Mouse (Mus musculus): ENCODE data around the gene Plaur.
A peak's percentile ranks its signal among the peaks of the same experiment; 100 is the strongest.
"Not testable (repeated sequence)": the region's sequence is repeated elsewhere in the genome, so short reads cannot be mapped to it uniquely, and the experiment has no call there.

Plaur gene

DNA sequence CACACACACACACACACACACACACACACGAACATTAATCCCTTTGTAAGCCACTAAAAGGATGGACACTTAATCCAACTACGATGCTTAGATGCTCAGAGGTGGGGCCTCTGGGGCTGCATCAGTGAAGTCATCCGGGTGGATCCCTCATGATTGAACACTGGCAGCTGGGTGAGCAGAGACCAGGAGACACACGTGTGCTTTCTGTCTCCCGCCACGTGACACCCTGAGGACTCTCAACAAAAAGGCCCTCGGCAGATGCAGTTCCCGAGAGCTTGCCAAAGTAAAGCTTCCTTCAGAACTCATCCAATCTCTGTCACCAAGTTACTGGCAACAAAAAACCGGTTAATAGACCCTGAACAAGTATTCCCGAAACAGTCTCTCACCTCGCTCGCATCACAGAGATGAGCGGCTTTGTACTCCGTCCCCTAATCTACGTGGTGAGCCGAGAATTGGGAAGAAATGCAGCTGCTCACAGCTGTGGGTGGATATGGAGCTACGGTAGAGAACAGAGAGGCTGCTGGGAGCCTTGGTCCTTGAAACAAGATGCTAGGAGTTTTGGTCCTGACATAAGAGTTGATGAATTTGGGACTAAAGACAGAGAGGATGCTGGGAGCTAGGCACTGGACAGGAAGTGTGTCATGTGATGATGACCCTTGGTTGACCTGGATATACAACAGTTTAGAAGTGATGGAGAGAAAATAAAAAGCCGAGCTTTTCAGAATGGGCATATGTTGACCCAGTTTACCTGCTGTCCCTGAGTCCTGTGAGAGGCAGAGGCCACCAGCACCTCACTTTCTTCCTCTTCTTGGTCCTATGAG, 18.0 kb downstream of the Plaur start:
- DNase-seq: no peak

DNA sequence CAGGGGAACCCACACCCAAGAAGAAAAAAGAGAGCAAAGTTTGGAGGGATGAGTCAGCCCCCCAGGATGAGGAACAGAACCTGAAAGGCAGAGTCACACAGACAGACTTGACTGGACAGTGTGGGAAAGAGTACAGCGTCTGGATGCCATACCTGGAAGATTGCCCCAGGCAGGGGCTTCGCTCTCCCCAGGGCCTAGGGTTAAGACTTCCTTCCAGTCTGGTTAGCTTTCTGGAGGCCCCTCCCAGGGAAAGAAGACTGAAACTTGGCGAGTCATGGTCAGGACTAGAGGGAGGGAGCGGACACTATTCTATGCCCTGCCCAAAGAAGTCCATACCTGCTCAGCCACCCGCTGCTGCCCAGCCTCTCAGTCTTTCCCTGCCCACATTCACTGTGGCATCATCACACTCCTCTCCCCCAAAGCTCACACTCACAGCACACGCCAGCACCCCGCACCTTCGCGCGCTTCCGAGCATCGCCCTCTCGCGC, 18.7 kb downstream of the Plaur start:
- no peak for DNase-seq

DNA sequence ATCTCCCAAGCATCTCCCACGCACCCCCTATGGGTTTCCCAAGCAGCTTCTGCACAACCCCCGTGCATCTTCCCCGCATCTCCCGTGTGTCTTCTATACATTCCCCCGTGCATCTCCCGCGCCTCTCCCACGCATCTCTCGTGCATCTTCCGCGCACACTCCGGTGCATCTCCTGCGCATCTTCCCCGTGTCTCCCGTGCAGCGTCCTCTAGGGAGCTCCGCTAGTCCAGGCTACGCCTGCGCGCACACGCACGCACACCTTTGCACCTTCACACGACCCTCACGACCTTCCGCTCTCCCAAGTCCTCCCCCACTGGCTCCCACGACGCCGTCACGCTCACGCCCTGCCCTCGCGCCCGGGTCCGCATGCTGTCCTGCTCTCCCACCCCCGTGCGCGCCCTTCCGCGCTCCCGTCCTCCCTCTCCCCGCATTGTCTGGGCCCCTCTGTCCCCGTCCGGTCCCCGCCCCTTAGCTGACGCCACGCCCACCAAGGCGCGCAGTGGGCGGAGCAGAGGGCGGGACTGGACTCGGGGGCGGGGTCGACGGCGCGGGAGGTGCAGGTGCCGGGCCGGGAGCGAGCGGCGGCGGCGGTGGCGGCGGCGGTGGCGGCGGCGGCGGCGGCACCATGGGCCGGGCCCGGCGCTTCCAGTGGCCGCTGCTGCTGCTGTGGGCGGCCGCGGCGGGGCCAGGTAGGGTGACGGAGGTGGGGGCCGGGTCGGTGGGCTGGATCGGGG, 19.4 kb downstream of the Plaur start, which contains the start of gene Cadm4:
Cadm4 (plus strand) TSS at position 550 of the 734 bp plus-strand sequence.
- DNase-seq: peak; percentile 77

DNA sequence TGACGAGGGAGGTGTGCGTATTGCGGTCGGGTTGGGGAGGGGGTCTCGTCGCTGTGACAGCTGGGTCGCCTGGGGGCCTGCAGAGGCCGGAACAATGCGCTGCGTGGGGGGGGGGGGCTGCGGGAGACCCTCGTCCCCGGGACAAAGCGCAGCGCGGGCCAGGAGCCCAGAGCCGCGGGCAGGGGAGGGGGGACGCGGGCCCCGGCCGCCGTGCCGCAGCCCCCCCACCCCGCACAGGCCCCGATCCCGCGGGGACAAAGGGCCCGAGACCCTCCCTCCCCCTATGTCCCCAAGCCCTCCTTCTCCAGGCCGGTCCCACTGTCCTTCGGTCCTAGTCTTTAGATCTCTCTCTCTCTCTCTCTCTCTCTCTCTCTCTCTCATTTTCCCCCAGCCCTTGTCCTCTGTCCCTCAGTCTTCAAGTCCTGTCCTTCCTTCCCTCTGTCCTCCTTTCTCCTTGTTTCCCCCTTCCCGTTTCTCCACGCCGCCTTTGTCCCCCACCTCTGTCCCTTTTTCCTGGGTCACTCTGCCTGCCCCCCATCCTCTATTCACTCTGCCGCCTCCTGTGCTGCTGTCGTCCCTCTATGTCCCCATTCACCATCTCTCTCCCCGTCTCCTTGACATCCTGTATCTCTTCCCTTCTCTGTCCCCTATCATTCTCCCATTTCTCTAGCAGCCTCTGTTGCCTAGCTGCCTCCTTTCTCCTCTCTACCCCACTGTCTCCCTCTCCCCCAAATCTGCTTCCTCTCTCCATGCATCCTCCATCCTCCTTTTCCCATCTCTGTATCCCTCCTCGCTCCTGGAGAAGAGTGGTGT, 20.1 kb downstream of the Plaur start:
- DNase-seq: no peak

DNA sequence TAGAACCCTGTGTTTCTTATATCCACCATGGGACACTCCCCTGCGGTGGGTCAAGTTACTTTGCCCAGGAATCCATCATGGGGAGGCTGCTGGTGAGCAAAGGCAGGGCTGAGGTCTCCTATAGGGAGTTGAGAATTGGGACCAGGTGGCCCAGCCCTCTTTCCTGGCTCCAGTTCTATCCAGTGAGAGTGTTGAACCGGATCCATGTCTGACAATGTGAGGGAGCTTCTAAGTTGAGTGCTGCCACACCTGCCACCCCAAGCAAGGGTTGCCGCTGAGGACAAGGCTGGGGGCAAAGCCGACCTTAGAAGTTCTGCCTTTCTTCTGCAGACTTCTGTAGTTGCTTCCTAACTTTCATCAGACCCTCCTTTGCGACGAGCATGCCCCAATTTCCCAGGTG, 21.0 kb downstream of the Plaur start:
- DNase-seq: not testable (repeated sequence)

DNA sequence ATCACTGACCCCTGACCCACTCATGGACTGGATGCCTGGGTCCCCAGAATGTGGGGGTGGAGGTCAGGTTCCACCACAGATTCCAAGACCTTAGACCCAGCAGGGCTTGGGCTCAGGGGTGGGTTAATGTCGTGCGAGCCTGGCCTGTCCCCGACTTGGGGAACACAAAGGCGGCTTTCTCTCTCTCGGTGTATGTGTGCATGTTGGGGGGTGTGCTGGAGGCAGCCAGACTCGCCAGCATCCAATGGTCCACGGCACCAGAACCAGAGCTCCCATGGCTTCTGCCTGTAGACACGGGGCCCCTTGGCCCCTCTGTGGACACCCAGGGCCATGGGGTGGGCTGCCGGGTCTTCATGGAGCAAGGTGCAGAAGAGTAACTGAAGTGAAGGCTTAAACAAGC, 23.2 kb downstream of the Plaur start:
- DNase-seq: no peak

DNA sequence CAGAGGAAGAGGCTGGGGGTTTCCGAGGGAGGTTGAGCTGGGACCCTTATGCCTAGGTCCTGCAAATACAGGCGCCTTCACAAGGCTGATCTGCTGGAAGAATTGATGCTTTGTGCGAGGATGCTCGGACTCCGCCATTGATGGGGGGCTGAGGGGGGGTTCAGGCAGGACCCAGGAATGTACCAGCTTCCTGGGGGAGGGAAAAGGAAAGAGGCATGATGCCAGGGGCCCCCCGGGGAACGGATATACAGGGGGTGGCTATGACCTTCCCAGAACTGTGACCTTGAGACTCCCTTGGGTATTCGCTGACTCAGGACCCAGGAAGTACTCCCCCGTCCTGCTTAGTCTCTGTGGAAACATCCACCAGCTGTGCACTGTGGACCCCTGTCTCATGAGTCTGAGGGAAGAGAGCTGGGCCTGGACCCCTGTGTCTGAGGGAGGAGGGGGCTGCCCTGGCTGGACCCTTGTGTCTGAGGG, 24.4 kb downstream of the Plaur start:
- no peak for DNase-seq

DNA sequence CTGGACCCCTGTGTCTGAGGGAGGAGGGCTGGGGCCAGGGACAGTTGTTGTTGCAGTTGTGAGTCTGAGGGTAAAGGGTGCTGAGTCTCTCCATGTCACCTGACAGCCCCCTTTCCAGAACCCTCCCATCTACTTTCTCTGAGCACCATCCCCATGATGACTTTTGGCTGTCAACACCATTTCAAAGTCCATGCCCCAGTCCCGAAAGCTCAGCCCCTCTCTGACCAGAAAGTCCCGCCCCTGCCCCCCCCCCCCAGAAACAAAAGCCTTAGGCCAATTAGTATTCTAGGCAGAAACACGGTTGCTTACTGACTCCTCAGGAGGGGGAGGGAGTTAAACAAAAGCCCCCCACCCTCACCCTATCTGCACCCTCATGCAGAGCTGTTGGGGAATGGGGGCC, 25.1 kb downstream of the Plaur start:
- DNase-seq: no peak

DNA sequence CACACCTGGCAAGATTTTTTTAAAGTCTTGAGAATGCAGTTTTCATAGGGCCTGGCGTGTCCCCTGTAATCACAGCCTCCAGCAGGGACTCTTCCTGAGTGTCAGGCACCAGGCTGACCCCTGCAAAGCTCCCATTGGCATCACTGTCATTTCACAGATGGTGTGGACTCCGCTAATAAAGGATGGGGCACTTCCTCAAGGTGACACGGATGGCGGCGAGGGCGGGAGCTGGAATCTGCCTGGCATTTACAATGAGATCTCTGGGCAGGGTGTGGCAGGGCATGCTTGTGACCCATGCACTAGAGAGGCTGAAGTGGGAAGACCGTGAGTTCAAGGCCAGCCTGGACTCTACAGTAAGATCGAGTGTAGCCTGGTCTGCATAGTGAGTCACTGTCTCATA, 26.0 kb downstream of the Plaur start:
- no peak for DNase-seq

DNA sequence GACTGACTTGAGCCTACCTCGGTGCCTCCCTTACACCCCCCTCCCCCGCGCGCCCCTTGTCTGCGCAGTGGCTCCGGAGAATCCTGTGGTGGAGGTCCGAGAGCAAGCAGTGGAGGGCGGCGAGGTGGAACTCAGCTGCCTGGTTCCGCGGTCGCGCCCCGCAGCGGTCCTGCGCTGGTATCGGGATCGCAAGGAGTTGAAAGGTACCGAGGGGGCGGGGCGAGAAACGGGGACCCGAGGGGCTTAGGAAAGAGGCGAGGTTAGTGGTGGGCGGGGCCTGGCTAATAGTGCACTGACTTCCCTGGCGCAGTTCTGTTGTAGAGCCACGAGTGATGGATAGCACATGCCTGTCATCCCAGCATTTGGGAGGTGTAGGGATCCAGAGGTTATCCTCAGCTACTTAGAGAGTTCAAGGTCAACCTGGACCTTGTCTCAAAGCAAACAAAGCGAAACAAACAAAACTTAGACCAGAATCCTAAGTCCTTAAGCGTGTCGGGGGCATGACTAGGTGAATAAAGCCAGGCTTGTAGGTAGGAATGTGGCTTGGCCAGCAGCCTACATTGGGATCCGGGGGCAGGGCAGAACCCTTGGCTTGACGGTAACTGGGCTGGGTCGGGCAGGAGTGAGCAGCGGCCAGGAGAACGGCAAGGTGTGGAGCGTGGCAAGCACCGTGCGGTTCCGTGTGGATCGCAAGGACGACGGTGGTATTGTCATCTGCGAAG, 37.7 kb downstream of the Plaur start:
- DNase-seq: no peak

DNA sequence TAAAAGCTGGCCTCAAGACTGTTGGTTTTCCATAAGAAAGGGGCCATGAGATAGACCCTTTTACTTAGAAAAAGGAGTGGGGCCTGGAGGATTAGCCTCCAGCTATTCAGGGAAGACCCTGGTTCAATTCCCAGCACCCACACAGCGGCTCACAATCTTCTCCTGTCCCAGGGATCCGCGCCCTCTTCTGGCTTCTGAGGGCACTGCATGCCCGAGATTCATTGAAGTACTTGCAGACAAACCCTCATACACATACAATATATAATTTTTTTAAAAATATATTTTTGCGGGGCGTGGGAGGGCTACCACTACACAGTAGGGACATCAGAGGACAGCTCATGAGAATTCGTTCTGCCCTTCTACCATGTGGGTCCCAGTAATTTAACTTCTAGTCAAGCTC, 38.6 kb downstream of the Plaur start:
- DNase-seq: peak; percentile 51

DNA sequence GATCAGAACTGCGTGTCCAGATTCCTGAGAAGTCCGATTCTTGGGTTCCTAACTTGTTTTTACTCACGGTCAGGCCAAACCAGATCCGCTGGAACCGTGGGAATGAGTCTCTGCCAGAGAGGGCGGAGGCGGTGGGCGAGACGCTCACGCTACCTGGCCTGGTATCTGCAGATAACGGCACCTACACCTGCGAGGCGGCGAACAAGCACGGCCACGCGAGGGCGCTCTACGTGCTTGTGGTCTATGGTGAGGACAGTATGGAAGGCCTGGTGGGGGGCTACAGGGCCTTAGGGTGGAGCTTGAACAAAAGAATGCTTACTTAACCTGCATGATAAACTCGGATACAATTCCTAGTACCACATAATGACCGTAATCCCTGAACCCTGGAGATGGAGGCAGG, 39.2 kb downstream of the Plaur start:
- DNase-seq: peak; percentile 41

DNA sequence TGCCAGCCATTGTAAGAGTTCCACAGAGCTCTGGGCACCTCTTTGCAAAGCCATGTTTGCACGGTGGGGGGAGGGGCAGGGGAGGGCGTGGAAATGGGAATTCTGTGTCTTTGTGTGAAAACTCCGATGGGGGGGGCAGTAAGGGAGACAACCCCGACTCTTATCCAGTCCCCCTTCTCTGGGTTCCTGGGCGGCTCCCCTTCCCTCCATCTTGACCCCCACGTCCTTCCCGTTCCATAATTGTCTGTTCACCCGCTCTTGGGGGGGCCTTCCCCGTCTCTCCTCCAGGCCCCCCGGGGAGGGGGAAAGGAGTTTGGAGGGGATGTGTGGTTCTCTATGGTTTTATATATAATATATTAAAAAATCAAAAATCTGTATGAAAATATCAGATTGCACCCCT, 41.7 kb downstream of the Plaur start:
- DNase-seq: no peak

DNA sequence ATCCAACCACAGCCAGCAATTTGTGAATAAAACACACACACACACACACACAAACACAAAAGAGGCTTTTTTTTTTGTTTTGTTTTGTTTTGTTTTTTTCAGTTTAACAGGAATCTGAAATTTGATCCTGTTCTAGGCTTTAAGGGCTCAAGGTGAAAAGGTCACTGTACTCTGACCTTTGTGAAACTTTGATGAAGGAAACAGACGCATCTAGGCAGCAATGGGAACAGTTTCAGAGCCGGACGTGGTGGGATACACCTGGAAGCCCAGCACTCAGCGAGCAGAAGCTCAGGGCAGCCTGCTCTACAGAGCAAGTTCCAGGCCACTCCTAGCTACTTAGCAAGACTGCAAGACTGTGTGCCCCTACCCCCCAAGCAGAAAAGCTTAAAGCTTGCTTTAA, 42.6 kb downstream of the Plaur start:
- no peak for DNase-seq

DNA sequence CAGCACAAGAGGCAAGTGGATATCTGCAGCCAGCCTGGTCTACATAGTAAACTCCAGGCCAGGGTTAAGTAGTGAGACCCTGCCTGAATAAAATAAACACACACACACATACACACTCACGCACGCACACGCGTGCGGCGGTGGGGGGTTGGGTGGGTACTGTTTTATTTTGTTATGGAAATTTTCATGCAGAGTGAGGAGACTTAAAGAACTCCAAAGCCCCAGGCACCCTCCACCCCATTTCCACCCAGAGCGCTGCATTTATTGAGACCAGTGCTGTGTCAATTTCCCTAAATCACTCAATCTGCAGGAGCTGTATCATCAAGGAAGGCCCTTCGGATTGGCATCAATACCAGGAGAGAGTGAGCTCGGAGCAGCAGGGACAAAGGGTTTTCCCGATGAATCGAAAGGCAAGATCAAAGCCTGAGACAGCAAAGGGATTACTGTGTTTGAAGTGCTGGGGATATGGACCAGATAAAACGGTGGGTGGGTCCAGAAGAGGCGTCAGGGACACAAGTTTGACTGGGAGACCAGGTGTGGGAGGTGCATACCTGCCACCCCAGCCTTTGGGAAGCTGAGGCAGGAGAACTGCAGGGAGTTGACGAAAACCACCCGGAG, 43.3 kb downstream of the Plaur start:
- DNase-seq: no peak

DNA sequence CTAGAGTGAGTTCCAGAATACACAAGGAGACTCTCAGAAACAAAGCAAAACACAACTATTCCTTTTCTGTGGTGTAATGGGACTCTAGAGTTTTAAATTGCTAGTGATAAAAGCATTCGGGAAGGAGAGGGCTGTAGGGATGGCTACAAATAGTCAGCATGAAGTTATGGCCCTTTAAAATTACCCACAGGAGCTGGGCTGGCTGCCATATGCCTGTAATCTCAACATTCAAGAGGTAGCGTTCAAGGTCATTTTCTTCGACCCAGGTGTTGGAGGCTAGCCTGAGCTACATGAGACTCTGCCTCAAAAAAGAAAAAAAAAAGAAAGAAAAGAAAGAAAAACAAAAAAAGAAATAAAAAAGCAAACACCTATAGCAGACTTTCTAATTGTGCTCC, 43.8 kb downstream of the Plaur start:
- no peak for DNase-seq

DNA sequence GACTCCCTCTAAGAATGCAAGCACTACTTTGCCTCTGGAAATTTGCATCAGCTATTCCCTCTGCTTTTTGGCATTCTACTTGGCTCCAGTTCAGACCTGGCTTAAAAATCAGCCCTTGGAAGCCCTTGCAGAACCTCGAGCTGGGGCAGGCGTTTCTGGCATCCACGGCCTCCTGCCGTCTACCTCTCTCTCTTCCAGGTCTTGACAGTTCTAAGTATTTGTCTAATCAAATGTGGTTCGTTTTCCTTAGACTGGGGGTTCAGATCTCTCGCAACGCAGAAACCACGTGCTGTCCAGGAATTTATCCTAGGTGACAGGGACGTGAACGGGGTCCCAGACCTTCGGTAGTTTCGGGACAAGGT, 44.2 kb downstream of the Plaur start:
- peak; percentile 70 for DNase-seq

DNA sequence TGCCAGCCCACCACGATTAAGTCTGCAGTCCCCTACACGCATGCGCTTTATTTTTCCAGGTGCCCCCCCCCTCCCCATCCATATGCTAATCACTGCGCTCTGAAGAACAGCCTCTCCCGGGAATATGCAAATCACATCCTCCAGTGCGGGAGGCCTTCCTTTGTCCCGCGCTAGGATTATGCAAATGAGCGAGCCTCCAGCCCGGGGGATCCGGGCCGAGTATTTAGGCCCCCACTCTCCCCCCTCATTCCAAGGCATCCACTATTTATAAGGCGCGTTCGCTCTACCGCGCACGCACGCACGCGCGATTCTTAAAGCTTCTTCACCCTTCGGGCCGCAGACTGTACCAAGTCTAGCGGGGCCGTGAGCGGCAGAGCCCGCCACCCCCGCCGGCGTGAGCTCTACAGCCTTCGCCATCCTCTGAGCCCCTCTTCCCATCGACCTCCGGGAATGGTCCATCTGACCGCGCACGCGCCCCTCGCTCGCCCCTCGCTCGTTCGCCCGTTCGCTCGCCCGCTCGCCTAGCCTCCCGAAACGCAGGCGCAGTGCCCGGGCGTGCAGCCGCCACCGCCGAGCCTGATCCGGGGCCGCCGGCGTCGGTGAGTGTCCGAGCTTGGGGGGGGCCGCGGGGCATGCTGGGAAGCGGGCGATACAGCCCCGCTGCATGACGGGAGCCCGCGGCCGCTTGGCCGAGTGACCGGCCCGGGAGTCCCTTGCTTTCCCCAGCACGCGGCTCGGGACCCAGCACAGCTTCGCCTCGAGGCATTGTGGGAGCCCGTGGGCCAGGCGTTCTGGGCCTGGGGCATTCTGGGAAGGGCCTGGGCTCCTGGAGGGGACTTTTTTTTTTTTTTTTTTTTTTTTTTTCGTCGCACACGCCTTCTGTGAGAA, 44.8 kb downstream of the Plaur start, which contains the start of gene Zfp428:
Zfp428 (plus strand) TSS at position 169 of the 888 bp plus-strand sequence.
- peak; percentile 92 for DNase-seq

DNA sequence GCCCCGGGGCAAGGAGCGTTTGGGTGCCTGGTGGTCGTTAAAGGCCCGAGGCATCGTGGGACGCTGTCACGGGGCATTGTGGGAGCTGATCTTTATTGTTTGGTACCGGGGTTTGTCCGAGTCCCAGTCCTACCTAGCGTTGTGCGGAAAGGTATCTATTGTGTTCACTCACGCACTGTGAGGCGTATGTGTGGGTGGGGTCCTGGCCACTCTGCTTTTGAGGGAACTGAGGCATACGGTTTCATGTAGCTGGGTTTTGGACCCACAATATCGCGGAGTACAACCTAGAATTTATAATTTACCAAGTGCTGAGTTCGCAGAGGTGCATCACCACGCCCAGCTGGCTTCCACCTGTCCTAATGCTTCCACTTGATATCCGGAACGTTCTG, 45.4 kb downstream of the Plaur start:
- DNase-seq: no peak

DNA sequence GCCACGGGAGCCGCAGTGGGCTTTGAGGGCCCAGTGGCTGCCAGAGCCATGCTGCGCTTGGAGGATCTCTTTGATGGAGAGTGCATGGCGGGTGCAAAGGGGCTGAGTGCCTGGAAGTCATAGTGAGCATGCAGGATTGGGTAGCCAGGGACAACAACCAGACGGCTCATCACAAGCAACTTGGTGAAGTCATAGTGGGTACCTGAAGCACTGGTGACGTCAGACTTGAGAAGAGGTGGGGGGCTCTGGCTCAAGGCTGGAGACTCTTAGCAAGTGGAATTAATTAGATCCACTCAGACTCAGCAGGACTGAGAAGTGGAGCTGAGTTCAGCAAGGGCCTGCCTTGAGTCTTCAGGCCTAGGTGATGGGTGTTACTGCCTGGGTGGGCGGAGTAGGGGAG, 50.1 kb downstream of the Plaur start, which contains the start of gene AC161166.1:
AC161166.1 (minus strand) TSS at position 101 of the 400 bp plus-strand sequence.
- DNase-seq: no peak

DNA sequence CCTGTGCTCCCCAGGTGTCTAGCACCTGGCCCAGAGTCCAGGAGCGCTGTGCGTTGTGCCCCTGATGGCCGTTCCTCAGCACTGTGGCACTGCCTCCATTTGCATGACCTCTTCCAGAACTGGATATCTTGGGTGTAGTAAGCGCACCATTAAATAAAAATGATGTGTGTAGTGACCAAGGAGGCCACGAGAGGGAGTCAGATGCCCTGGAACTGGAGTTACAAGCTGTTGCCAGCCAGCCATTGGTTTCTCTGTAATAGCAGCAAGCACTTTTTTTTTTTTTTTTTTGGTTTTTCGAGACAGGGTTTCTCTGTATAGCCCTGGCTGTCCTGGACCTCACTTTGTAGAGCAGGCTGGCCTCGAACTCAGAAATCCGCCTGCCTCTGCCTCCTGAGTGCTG, 54.0 kb downstream of the Plaur start:
- peak; percentile 37 for DNase-seq
